Mouse (Mus musculus) gastrocnemius, adult 2 months (tissue): ENCODE results near the gene Myh9. TPM values are rescaled to one million over a fixed set of nuclear protein-coding genes. Genes with fewer than 3 reads are reported as not detected.
A peak's percentile ranks its signal among the peaks of the same experiment; 100 is the strongest.
"Not testable (repeated sequence)": the region's sequence is repeated elsewhere in the genome, so short reads cannot be mapped to it uniquely, and the experiment has no call there.

ENCODE experiments used
- DNase-seq: peaks from one replicate; pipeline ENCODE4 v3.0.0; 2022
- H3K27ac ChIP-seq: fragments of 200-600 bp; 2 replicates; pipeline ENCODE4 v1.8.1; 2022; ENCODE audit warnings: mild to moderate bottlenecking
- H3K4me3 ChIP-seq: fragments of 200-600 bp; 2 replicates; pipeline ENCODE4 v1.8.1; 2022; ENCODE audit warnings: mild to moderate bottlenecking, moderate library complexity
- CTCF ChIP-seq: fragments of 200-600 bp; IDR thresholded peaks from 2 replicates; pipeline ENCODE4 v1.8.1; 2022; ENCODE audit warnings: antibody characterized with exemption, mild to moderate bottlenecking, moderate library complexity
- intact Hi-C: fragments of 180-260 bp; cut with DNase I; formaldehyde crosslinking; loops from one replicate; pipeline ENCODE4 v1.15.1; 2025
- total RNA-seq, 2 experiments: library from RNA; stranded (reverse); gene quantifications; 2 replicates each; pipeline ENCODE4 v1.2.3; 2021

The Myh9 gene
- total RNA-seq, 2 experiments from 2014 or later = 37.4 to 57.4 TPM

DNA sequence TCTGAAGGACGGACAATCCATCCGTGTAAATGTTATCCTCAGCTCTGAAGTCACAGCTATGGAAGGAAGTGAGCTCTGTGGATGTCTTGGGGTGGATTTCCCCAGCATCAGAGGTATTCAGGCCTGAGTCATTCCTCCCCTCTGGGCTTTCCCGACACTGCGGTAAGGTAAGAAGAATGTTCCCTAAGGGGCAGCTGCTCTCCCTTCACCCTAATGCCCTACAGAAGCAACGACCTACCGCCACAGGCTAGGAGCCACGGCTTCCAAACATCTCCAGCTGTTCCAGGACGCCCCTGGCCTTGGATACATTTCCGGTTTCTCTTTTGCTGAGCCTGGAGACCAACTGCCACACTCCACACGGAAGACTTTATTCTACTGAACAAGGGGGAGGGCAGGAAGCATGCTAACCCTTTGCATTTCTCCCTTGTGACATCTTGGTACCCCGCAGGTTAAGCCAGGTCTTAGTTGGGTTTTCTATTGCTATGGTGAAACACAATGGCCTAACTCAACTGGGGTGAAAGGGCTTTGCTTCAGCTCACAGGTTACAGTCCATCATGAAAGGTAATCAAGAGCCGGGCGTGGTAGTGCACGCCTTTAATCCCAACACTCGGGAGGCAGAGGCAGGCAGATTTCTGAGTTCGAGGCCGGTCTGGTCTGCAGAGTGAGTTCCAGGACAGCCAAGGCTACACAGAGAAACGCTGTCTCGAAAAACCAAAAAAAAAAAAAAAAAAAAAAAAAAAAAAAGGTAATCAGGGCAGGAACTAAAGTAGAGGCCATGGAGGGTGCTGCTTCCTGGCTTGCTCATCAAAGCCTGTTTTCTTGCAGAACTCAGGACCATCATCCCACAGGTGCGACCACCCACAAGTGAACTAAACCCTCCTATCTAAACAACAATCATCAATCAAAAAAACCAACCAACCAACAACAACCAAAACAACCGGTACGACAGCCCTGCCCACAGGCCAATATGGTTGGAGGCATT lies 21.3 kb upstream of the Myh9 start:
- TF ChIP-seq CTCF = no peak
- H3K4me3 ChIP-seq = no peak overlapping the region
- DNase-seq = no peak
- intact Hi-C loops = no loop called here
- H3K27ac ChIP-seq = peak overlapping the region; percentile 31

DNA sequence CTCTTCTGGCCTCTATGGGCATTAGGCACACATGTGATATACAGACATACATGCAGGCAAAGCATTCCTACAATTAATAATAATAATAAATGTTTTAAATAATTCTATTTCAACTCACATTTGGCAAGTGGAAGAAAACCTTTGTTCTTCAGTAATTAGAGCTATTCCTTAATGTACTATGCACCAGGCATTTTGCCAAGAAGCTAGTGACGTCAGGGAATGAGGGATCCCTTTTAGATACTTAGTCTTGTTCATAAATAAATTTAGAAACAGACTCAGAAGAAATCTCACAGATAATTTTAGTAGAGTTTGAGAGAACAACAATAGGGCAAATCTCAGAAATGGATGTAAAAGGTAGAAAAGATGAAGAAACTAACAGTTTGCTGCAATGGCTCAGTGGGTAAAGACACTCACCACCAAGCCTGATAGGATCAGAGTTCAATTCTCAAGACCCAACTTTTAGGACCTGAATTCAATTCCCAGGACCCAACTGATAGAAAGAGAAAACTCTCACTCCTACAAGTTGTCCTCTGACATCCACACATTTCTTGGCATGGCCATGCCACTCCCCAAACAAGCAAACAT lies 18.2 kb upstream of the Myh9 start:
- no peak overlapping the region for H3K4me3 ChIP-seq
- no peak for TF ChIP-seq CTCF
- DNase-seq = no peak
- intact Hi-C loops = no loop called here
- H3K27ac ChIP-seq = peak overlapping the region; percentile 16

DNA sequence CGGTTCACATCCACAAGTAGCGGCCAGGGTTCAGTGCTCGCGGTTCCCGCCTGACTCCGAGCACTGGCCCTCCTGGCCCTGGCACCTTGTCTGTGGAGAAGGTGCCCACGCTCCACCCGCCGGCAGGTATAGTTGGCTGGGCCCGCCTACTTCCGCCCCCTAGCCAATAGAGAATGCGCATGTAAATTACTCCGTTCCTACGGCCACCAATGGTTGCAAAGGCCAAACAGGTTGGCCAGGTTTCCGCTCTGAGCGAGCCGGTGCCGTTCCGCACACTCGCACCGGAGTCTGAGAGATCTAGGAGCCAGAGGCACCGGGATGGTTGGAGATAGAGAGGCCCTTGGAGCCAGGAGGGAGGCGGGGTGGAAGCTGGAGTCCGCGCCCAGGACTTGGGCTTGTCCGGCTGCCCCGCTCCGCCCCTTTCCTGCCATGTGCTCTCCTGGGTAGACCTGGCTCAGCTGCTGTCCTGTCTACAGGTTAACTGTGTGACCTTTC lies 15.7 kb upstream of the Myh9 start:
- DNase-seq = peak; percentile 74
- TF ChIP-seq CTCF = no peak
- intact Hi-C loops = no loop called here
- peak overlapping the region; percentile 61 for H3K27ac ChIP-seq
- H3K4me3 ChIP-seq = peak overlapping the region; percentile 67

DNA sequence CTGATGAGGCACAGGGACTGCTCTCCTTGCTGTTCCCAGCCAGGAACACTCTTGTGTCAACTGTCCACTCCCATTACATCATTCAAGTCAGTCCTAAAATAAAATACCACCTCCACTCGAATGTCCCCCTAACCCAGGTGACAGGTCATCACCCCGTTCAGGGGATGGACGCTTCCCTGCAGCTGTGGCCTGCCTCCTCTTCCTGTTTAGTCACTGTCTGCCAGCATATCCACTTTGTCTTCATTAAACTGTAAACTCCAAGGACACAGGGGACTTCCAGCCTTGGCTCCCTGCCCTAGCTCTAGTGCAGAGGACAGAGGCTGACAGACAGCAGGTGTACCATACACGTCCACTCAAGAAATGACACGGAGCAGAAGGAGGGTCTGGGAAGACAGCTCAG lies 14.6 kb upstream of the Myh9 start:
- Histone ChIP-seq H3K27ac (peak overlapping the region; percentile 21), H3K4me3 (no peak overlapping the region)
- TF ChIP-seq CTCF = no peak
- intact Hi-C loops = no loop called here
- no peak for DNase-seq

DNA sequence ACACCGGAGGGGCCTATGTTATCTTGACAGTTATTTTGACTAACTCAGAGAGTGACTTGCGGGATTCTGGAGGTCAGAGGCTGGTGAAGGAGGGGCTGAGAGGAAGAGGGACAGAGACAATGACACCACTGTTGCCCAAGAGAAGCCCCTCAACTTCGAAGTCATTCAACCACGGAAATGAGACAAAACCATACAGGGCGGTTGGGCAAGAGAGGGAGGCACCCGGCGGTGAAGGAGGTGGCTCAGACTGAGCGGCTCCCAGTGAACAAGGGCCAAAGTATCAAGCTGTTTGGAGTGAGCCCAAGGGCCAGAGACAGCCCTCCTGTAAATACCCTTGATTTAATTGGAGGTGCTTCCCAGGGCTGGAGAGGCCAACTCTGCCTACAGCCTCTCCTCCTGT lies 13.3 kb upstream of the Myh9 start:
- DNase-seq = no peak
- no peak for TF ChIP-seq CTCF
- intact Hi-C loops = no loop called here
- Histone ChIP-seq H3K27ac (no peak overlapping the region), H3K4me3 (no peak overlapping the region)

DNA sequence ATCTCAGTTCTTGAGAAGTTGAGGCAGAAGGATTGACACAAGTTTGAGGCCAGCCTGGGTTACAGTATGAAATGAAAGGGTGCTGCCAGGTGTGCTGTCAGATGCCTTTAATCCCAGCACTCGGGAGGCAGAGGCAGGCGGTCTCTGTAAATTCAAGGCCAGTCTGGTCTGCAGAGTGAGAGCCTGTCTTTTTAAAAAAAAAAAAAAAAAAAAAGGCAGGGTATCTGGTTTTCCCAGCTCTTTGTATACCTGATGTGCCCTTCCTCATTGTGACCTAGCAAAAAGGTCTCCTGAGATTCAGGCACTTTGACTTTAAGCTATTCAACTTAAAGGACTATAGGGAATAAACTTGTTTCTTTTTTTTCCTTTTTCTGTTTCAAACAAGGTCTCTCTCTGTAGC lies 10.0 kb upstream of the Myh9 start:
- TF ChIP-seq CTCF = no peak
- no peak for DNase-seq
- intact Hi-C loops = no loop called here

DNA sequence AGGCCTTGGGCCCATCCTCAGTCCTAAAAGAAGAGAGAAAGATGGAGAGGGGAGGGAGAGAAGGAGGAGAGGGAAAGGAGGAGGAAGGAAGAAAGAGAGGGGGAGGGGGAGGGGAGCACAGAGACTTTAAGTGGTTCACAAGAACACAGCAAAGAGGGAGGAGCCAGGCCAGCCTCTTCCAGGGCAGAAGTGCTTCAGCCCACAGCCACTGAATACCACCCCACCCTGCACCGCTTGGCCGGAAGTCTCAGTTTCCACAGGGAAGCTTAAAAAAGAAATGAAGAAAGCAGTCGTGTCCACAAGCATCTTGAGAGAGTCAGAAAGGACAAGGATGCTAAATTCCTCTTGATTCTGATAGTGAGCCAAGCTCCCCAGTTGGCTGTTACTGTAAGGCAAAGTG lies 9.2 kb upstream of the Myh9 start:
- DNase-seq = peak; percentile 53
- no peak for TF ChIP-seq CTCF
- Histone ChIP-seq H3K4me3 (no peak overlapping the region), H3K27ac (peak overlapping the region; percentile 63)
- intact Hi-C loops = no loop called here

More for the DNA sequence above, 10.0 kb upstream of the Myh9 start:
- Histone ChIP-seq H3K27ac (peak overlapping the region; percentile 63; the same call in 1 of the 2 replicates), H3K4me3 (no peak overlapping the region)

DNA sequence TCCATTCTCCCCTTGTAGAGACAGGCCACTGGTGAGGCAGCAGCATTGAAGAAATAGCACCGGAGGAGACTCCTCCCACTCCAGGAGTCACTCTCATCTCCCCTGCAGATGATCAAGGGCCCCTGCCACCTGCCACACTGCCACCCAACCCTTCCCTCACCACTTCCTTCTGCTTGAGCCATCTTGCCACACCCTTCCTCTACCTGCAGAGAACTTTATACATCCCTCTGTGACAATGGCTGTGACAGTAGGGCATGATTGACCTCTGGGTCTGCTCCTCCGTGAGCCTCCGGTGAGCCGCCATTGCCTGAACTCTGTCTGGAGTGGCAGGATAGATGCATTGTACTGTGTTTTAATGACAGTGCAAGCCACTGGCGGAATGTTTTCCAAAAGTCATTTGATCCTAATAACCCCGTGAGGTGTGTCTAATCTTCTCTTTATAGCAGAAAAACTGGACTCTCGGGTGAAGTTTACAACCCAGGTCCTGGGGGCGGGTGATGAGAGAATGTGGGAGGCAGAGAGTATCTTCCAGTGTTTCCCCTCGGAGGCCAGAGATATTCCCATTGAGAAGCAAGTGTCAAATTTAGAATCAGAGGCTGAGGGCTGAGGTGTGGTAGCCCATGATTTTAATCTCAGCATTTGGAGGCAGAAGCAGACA lies 7.7 kb upstream of the Myh9 start:
- Histone ChIP-seq H3K27ac (no peak overlapping the region), H3K4me3 (no peak overlapping the region)
- intact Hi-C loops = no loop called here
- DNase-seq = no peak
- TF ChIP-seq CTCF = no peak

DNA sequence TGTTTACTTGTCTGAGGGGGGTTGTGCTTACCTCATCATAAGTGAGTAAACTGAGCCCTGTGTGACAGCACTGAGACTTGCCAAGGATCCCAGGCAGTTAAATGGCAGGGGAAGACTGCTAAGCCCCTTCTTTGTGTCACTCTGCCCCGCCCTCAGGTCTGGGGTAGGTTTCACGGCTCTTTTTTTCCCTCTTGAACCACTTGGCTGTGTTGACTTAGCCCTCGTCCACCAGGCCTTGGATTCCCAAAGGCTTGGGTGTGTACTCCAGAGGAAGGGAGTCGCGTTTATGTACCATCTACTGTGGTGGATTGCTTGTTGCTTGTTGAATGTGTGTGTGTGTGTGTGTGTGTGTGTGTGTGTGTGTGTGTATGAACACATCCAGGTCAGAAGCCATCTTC lies 7.1 kb upstream of the Myh9 start:
- Histone ChIP-seq H3K4me3 (no peak overlapping the region), H3K27ac (no peak overlapping the region; the same call in 1 of the 2 replicates)
- TF ChIP-seq CTCF = no peak
- no peak for DNase-seq
- intact Hi-C loops = no loop called here

DNA sequence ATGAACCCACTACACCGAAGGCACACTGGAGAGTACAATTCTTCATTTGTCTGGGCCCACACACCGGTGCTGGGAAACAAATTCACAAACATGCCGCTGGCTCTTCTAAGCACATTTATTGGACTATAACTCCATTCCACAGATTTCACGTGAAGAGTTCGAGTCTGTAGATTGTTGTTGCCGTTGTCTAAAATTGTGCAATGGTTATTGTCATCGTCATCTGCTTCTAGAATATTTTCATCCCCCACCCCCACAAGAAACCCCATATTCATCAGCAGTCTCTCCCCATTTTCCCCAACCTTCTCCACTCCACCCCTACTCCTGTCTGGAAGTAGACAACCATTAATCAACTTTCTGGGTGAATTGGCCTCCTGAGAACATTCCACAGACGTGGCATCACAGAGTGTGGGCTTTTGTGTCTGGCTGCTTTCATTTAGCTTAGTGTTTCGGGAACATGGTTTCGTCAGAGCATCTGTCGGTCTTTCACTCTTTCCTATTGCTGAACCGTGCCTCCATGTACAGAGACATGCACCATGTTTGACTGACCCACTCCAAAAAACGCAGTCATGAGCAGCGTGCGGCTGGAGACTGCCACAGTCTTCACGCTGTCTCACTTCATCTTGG lies 6.6 kb upstream of the Myh9 start:
- intact Hi-C loops = no loop called here
- Histone ChIP-seq H3K27ac (no peak overlapping the region; the same call in 1 of the 2 replicates), H3K4me3 (no peak overlapping the region)
- no peak for DNase-seq
- TF ChIP-seq CTCF = no peak

DNA sequence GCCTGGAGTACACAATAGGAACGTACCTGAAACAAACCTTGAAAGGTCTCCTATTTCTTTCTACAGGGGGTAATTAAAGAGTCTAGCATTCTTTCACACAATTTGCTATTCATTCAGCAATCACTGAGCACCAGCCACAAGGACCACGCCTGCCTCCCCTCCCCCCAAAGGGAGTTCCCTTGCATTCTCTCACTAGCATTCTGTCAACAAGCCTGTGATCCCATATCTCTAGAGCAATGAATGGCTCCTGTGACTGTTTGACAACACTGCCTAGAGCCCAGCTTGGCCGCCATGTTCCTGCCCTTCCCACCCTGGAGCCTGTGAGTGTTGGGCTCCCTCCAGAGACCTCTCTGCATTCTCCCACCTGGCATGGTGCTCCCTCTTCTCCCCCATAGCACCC lies 5.9 kb upstream of the Myh9 start:
- Histone ChIP-seq H3K4me3 (no peak overlapping the region), H3K27ac (no peak overlapping the region)
- DNase-seq = no peak
- intact Hi-C loops = no loop called here
- no peak for TF ChIP-seq CTCF

DNA sequence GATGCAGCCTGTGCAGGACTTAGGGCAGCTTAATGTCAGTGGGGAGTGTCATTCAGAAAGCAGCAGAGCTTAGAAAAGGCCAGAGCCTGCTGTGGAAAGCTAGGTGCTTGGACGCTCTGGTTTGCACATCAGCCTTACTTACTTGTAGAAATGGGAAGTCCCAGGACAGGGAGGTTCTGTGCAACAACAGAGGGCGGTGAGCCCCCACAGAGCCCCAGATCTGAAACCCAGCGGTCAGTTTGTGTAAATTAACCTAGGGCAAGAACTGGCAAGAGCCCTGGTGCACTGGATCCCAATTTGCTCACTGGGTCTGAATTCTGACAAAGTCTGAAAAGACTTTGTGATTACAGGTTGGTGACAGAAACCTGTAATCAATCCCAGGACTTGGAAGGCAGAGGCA lies 5.1 kb upstream of the Myh9 start:
- Histone ChIP-seq H3K4me3 (no peak overlapping the region), H3K27ac (no peak overlapping the region)
- intact Hi-C loops = no loop called here
- no peak for TF ChIP-seq CTCF
- DNase-seq = no peak

DNA sequence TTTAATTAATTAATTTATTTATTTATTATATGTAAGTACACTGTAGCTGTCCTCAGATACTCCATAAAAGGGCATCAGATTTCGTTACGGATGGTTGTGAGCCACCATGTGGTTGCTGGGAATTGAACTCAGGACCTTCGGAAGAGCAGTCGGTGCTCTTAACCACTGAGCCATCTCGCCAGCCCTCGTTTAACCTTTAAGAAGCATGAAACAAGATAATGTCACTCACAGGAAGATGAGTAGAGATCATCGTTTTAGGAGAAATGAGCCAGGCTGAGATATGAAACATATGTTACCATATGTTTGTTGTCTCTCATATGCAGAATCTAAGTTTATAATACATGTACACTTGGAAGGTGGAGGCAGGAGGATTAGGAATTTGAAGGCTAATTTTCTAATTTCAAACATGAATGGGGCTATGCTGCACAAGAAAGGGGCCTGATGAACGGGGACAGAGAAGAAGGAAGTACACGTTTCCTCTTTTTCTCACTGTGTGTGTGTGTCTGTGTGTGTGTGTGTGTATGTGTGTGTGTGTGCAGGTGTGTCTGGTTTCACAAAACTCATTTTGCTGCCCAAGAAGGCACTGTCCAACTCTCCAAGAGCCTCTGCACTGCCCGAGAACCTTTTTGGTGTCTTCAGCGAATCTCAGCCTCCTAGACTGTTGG lies 4.1 kb upstream of the Myh9 start:
- H3K27ac ChIP-seq, H3K4me3 ChIP-seq, DNase-seq, intact Hi-C loops: not testable (repeated sequence)
